Mouse (Mus musculus): ENCODE data around the gene Sun5. TPM values are rescaled to one million over a fixed set of nuclear protein-coding genes. Genes with fewer than 3 reads are reported as not detected.
"Not testable (repeated sequence)": the region's sequence is repeated elsewhere in the genome, so short reads cannot be mapped to it uniquely, and the experiment has no call there.

Gene Sun5
- polyA plus RNA-seq, 2 experiments from 2014 or later, result not detected

- no peak for ATAC-seq
These were observed 62.0 kb downstream of the Sun5 start for GRCm38 (mm10) chr2:153808841-153809240.

- ATAC-seq, result no peak
These were observed 62.7 kb downstream of the Sun5 start for GRCm38 (mm10) chr2:153808146-153808545.

GRCm38 (mm10) chr2:153807464-153807863 is 63.4 kb downstream of the Sun5 start:
- ATAC-seq, result not testable (repeated sequence)

Other genes starting within 250 kb of the Sun5 start
- gene Commd7, start 238.3 kb downstream of the Sun5 start, polyA plus RNA-seq (2017; shearing (Covaris generic)), result 100 to 1,000 TPM; 109 to 128 TPM
- gene Dnmt3b, start 221.6 kb downstream of the Sun5 start, polyA plus RNA-seq (2017; shearing (Covaris generic)), result 1 to 10 TPM; 3.7 to 5.8 TPM
- gene Dnmt3c, start 174.4 kb downstream of the Sun5 start, polyA plus RNA-seq (2017; shearing (Covaris generic)), result not detected
- 100 to 1,000 TPM; 272 to 275 TPM for gene Mapre1, start 129.8 kb downstream of the Sun5 start, polyA plus RNA-seq (2017; shearing (Covaris generic))
- under 1 TPM; 0.34 to 0.82 TPM for gene Efcab8, start 91.2 kb downstream of the Sun5 start, polyA plus RNA-seq (2017; shearing (Covaris generic))
- not detected for gene Bpifb2, start 4.0 kb upstream of the Sun5 start, polyA plus RNA-seq (2017; shearing (Covaris generic))
- not detected for gene Bpifb6, start 29.3 kb upstream of the Sun5 start, polyA plus RNA-seq (2017; shearing (Covaris generic))
- gene Bpifb3, start 47.1 kb upstream of the Sun5 start, polyA plus RNA-seq (2017; shearing (Covaris generic)), result not detected
- gene Bpifb4, start 67.1 kb upstream of the Sun5 start, polyA plus RNA-seq (2017; shearing (Covaris generic)), result not detected
- not detected for gene Bpifa6, start 103.9 kb upstream of the Sun5 start, polyA plus RNA-seq (2017; shearing (Covaris generic))
- gene Bpifa2, start 137.2 kb upstream of the Sun5 start, polyA plus RNA-seq (2017; shearing (Covaris generic)), result under 1 TPM in 1 of 2 experiments, not detected in 1; 0.83 TPM